Mouse (Mus musculus): Measurements from ENCODE around the gene Trrap. TPM values are rescaled to one million over a fixed set of nuclear protein-coding genes. Genes with fewer than 3 reads are reported as not detected.

Gene Trrap
- polyA plus RNA-seq, 1 experiment from 2014 or later: 57.6 TPM

DNA sequence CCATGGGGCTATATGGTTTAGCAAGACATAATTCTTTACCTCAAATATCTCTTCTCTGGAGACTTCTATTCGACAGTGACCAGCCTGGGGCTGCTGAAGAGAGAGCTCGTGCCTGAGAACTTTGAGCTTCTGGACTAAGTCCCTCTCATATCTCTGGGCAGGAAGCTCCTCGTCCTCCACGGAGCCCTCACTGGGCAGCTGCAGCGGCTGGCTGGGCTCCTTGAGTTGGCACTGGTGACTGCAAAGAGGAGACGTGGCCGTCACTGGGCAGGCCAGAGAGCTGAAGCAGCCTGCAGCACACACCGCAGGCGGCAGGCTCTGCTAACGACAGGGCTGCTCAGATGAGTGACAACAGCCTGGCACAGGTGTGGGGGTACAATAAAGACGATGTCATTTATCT is 123.7 kb downstream of the Trrap start:
- Histone ChIP-seq H3K27me3 (ENCODE audit: control insufficient read depth, insufficient read depth, low read length) (no peaks in the 10 kb centered on the region), H3K9ac (ENCODE audit: low read length) (no peak overlapping the region), H3K9me3 (replicated peaks; ENCODE audit: control insufficient read depth, low read length) (no peaks in the 10 kb centered on the region; the same call in 1 of the 2 replicates), H3K36me3 (ENCODE audit: control insufficient read depth, insufficient read depth, low read length) (peaks cover 30% of the 10 kb centered on the region), H3K4me2 (ENCODE audit: low read depth, low read length) (no peak overlapping the region), H3K4me3 (replicated peaks; ENCODE audit: low read length) (no peak overlapping the region), H3K27ac (ENCODE audit: low read length) (no peak overlapping the region), H3K4me1 (ENCODE audit: control insufficient read depth, insufficient read depth, low read length) (no peaks in the 10 kb centered on the region)
- WGBS: 87% methylated on average over 11 of the region's 11 CpGs
- ATAC-seq (ENCODE audit: insufficient read depth, low FRiP score): no peak

- no peak for ATAC-seq (ENCODE audit: insufficient read depth, low FRiP score)
- Histone ChIP-seq H3K4me2 (ENCODE audit: low read depth, low read length) (no peak overlapping the region), H3K4me1 (ENCODE audit: control insufficient read depth, insufficient read depth, low read length) (no peaks in the 10 kb centered on the region), H3K9ac (ENCODE audit: low read length) (no peak overlapping the region), H3K9me3 (replicated peaks; ENCODE audit: control insufficient read depth, low read length) (no peaks in the 10 kb centered on the region), H3K4me3 (replicated peaks; ENCODE audit: low read length) (no peak overlapping the region), H3K27ac (ENCODE audit: low read length) (no peak overlapping the region), H3K27me3 (ENCODE audit: control insufficient read depth, insufficient read depth, low read length) (no peaks in the 10 kb centered on the region), H3K36me3 (ENCODE audit: control insufficient read depth, insufficient read depth, low read length) (peaks cover 10% of the 10 kb centered on the region; the same call in 1 of the 2 replicates)
- 66% methylated on average over 7 of the region's 7 CpGs for WGBS
Observed at GRCm38 (mm10) chr5:144897881-144898280, 130.3 kb downstream of the Trrap start.

- Histone ChIP-seq H3K4me3 (replicated peaks; ENCODE audit: low read length) (no peak overlapping the region), H3K4me1 (ENCODE audit: control insufficient read depth, insufficient read depth, low read length) (no peaks in the 10 kb centered on the region), H3K4me2 (ENCODE audit: low read depth, low read length) (no peak overlapping the region), H3K36me3 (ENCODE audit: control insufficient read depth, insufficient read depth, low read length) (peaks cover 10% of the 10 kb centered on the region; the same call in 1 of the 2 replicates), H3K27me3 (ENCODE audit: control insufficient read depth, insufficient read depth, low read length) (no peaks in the 10 kb centered on the region), H3K27ac (ENCODE audit: low read length) (no peak overlapping the region; the same call in 1 of the 2 replicates), H3K9me3 (replicated peaks; ENCODE audit: control insufficient read depth, low read length) (no peaks in the 10 kb centered on the region), H3K9ac (ENCODE audit: low read length) (no peak overlapping the region)
- 46% methylated on average over 7 of the region's 7 CpGs for WGBS
- ATAC-seq (ENCODE audit: insufficient read depth, low FRiP score): no peak
Observed at GRCm38 (mm10) chr5:144898448-144899052, 131.0 kb downstream of the Trrap start.

- no peak overlapping the region for H3K4me2 ChIP-seq (ENCODE audit: low read depth, low read length)
- H3K27me3 ChIP-seq (ENCODE audit: control insufficient read depth, insufficient read depth, low read length): no peaks in the 10 kb centered on the region
- H3K9ac ChIP-seq (ENCODE audit: low read length): no peak overlapping the region
- no peak overlapping the region for H3K4me3 ChIP-seq (replicated peaks; ENCODE audit: low read length)
- H3K9me3 ChIP-seq (replicated peaks; ENCODE audit: control insufficient read depth, low read length): no peaks in the 10 kb centered on the region
- peaks cover 10% of the 10 kb centered on the region; the same call in 1 of the 2 replicates for H3K36me3 ChIP-seq (ENCODE audit: control insufficient read depth, insufficient read depth, low read length)
- H3K4me1 ChIP-seq (ENCODE audit: control insufficient read depth, insufficient read depth, low read length): 0 out of 2 replicates have a peak, but pooled peaks cover 4% of the 10 kb centered on the region
- no peak for ATAC-seq (ENCODE audit: insufficient read depth, low FRiP score)
- H3K27ac ChIP-seq (ENCODE audit: low read length): no peak overlapping the region
- 86% methylated on average over 7 of the region's 7 CpGs for WGBS
Observed at GRCm38 (mm10) chr5:144901035-144901434, 133.5 kb downstream of the Trrap start.

GRCm38 (mm10) chr5:144901791-144902190 is 134.3 kb downstream of the Trrap start:
- 83% methylated on average over 10 of the region's 10 CpGs for WGBS
- H3K4me1 ChIP-seq (ENCODE audit: control insufficient read depth, insufficient read depth, low read length): 0 out of 2 replicates have a peak, but pooled peaks cover 4% of the 10 kb centered on the region
- no peaks in the 10 kb centered on the region for H3K9me3 ChIP-seq (replicated peaks; ENCODE audit: control insufficient read depth, low read length)
- no peak overlapping the region for H3K27ac ChIP-seq (ENCODE audit: low read length)
- no peak overlapping the region for H3K4me3 ChIP-seq (replicated peaks; ENCODE audit: low read length)
- H3K4me2 ChIP-seq (ENCODE audit: low read depth, low read length): no peak overlapping the region
- no peak overlapping the region for H3K9ac ChIP-seq (ENCODE audit: low read length)
- peaks cover 10% of the 10 kb centered on the region; the same call in 1 of the 2 replicates for H3K36me3 ChIP-seq (ENCODE audit: control insufficient read depth, insufficient read depth, low read length)
- H3K27me3 ChIP-seq (ENCODE audit: control insufficient read depth, insufficient read depth, low read length): no peaks in the 10 kb centered on the region
- no peak for ATAC-seq (ENCODE audit: insufficient read depth, low FRiP score)

- Histone ChIP-seq H3K9me3 (replicated peaks; ENCODE audit: control insufficient read depth, low read length) (no peaks in the 10 kb centered on the region), H3K4me3 (replicated peaks; ENCODE audit: low read length) (no peak overlapping the region), H3K4me1 (ENCODE audit: control insufficient read depth, insufficient read depth, low read length) (0 out of 2 replicates have a peak, but pooled peaks cover 4% of the 10 kb centered on the region), H3K27me3 (ENCODE audit: control insufficient read depth, insufficient read depth, low read length) (no peaks in the 10 kb centered on the region), H3K36me3 (ENCODE audit: control insufficient read depth, insufficient read depth, low read length) (peaks cover 10% of the 10 kb centered on the region; the same call in 1 of the 2 replicates), H3K27ac (ENCODE audit: low read length) (no peak overlapping the region), H3K9ac (ENCODE audit: low read length) (no peak overlapping the region), H3K4me2 (ENCODE audit: low read depth, low read length) (no peak overlapping the region)
- 63% methylated on average over 12 of the region's 12 CpGs for WGBS
- ATAC-seq (ENCODE audit: insufficient read depth, low FRiP score): no peak
Observed at GRCm38 (mm10) chr5:144904356-144905134, 137.0 kb downstream of the Trrap start.

DNA sequence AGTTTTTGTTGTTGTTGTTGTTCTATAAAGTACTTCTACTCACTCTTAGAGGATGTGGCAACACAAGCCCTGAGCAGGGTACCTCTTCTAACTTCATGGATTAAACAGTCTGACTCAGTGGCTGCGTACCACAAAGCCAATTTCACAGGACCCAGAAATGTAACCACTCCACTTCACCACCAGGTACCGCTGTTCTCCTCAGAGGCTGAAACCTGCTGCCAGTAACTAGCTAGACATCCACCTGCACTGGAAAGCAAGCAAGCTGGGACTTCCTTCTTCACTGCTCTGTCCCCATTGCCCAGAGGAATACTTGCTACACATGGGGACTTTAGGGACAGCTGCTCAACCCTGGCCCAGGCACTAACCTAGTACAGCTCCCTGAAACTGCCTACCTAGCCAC is 140.1 kb downstream of the Trrap start:
- no peaks in the 10 kb centered on the region for H3K36me3 ChIP-seq (ENCODE audit: control insufficient read depth, insufficient read depth, low read length)
- H3K4me1 ChIP-seq (ENCODE audit: control insufficient read depth, insufficient read depth, low read length): peaks cover 11% of the 10 kb centered on the region; the same call in 1 of the 2 replicates
- ATAC-seq (ENCODE audit: insufficient read depth, low FRiP score): no peak
- H3K9me3 ChIP-seq (replicated peaks; ENCODE audit: control insufficient read depth, low read length): no peaks in the 10 kb centered on the region
- no peak overlapping the region for H3K4me2 ChIP-seq (ENCODE audit: low read depth, low read length)
- H3K27ac ChIP-seq (ENCODE audit: low read length): no peak overlapping the region
- H3K9ac ChIP-seq (ENCODE audit: low read length): no peak overlapping the region
- WGBS: 57% methylated on average over 2 of the region's 2 CpGs
- H3K4me3 ChIP-seq (replicated peaks; ENCODE audit: low read length): no peak overlapping the region
- H3K27me3 ChIP-seq (ENCODE audit: control insufficient read depth, insufficient read depth, low read length): no peaks in the 10 kb centered on the region
